Mouse (Mus musculus) A20 (cell line): ENCODE measurements around the gene Abca3.

ENCODE experiments used
- DNase-seq: peaks from one replicate; pipeline ENCODE4 v3.0.0-alpha.2; 2011; ENCODE audit warnings: low read depth, low spot score

The Abca3 gene

GRCm38 (mm10) chr17:24351760-24352357 is at the start of gene Abca3:
Gene Abca3 (plus strand): TSS chr17:24351950.
- DNase-seq, result peak; percentile 99

- peak; percentile 55 for DNase-seq
Observed at GRCm38 (mm10) chr17:24307500-24307899, 44.2 kb upstream of the Abca3 start.

GRCm38 (mm10) chr17:24320826-24321225 is 30.9 kb upstream of the Abca3 start:
- DNase-seq, result no peak

GRCm38 (mm10) chr17:24325051-24325450 is 26.7 kb upstream of the Abca3 start:
- DNase-seq, result no peak

GRCm38 (mm10) chr17:24327656-24328055 is 24.1 kb upstream of the Abca3 start:
- no peak for DNase-seq

GRCm38 (mm10) chr17:24344672-24345071 is 7.1 kb upstream of the Abca3 start:
- no peak for DNase-seq

- peak; percentile 85 for DNase-seq
Observed at GRCm38 (mm10) chr17:24346831-24347230, 4.9 kb upstream of the Abca3 start.

GRCm38 (mm10) chr17:24349176-24349575 is 2.6 kb upstream of the Abca3 start:
- no peak for DNase-seq

- DNase-seq, result no peak
Observed at GRCm38 (mm10) chr17:24350926-24351759, 607 bp upstream of the Abca3 start, which contains the start of gene Abca17. Gene Abca17 (minus strand): TSS chr17:24351068.

- peak; percentile 65 for DNase-seq
Observed at GRCm38 (mm10) chr17:24352370-24353194, 832 bp downstream of the Abca3 start.

- peak; percentile 59 for DNase-seq
Observed at GRCm38 (mm10) chr17:24353960-24354359, 2.2 kb downstream of the Abca3 start.

GRCm38 (mm10) chr17:24355284-24355683 is 3.5 kb downstream of the Abca3 start:
- peak; percentile 78 for DNase-seq

- no peak for DNase-seq
Observed at GRCm38 (mm10) chr17:24359006-24359405, 7.3 kb downstream of the Abca3 start.

- no peak for DNase-seq
Observed at GRCm38 (mm10) chr17:24359903-24360302, 8.2 kb downstream of the Abca3 start.

GRCm38 (mm10) chr17:24360841-24361240 is 9.1 kb downstream of the Abca3 start:
- no peak for DNase-seq

- no peak for DNase-seq
Observed at GRCm38 (mm10) chr17:24361291-24361690, 9.5 kb downstream of the Abca3 start.

- DNase-seq, result no peak
Observed at GRCm38 (mm10) chr17:24362527-24362926, 10.8 kb downstream of the Abca3 start.

GRCm38 (mm10) chr17:24364461-24364860 is 12.7 kb downstream of the Abca3 start:
- no peak for DNase-seq

- DNase-seq, result no peak
Observed at GRCm38 (mm10) chr17:24365863-24366262, 14.1 kb downstream of the Abca3 start.

- DNase-seq, result no peak
Observed at GRCm38 (mm10) chr17:24375094-24375712, 23.5 kb downstream of the Abca3 start.

- no peak for DNase-seq
Observed at GRCm38 (mm10) chr17:24375886-24376285, 24.1 kb downstream of the Abca3 start.

- DNase-seq, result no peak
Observed at GRCm38 (mm10) chr17:24378496-24378895, 26.7 kb downstream of the Abca3 start.
